Mouse (Mus musculus) forebrain, embryonic 14.5 days (tissue): ENCODE measurements around the gene Btbd6. TPM values are rescaled to one million over a fixed set of nuclear protein-coding genes. Genes with fewer than 3 reads are reported as not detected.

Experiments used
- ATAC-seq: fragments of 200-750 bp; cut with Nextera tagmentation; 2 replicates; pipeline ENCODE4 v1.8.0; 2017; ENCODE audit warnings: mild to moderate bottlenecking, moderate library complexity
- DNase-seq: peaks from one replicate; pipeline ENCODE4 v3.0.0-alpha.2; 2015; ENCODE audit warnings: low spot score
- H3K27ac ChIP-seq: fragments of 300-500 bp; sonication (generic); 2 replicates; pipeline ENCODE4 v1.5.1; 2014; ENCODE audit warnings: low read depth, mild to moderate bottlenecking, control low read depth, low read length, moderate library complexity
- H3K27me3 ChIP-seq: fragments of 300-500 bp; sonication (generic); replicated peaks from 2 replicates; pipeline ENCODE4 v1.6.1; 2014; ENCODE audit warnings: low read length, control low read depth, mixed read lengths; ENCODE audit not compliant: control insufficient read depth, insufficient read depth
- H3K36me3 ChIP-seq: fragments of 300-500 bp; sonication (generic); 2 replicates; pipeline ENCODE4 v1.6.1; 2014; ENCODE audit warnings: low read length, control low read depth; ENCODE audit not compliant: control insufficient read depth, insufficient read depth
- H3K4me1 ChIP-seq: fragments of 300-500 bp; sonication (generic); 2 replicates; pipeline ENCODE4 v1.6.1; 2014; ENCODE audit warnings: antibody characterized with exemption, low read length, control low read depth; ENCODE audit not compliant: control insufficient read depth, insufficient read depth
- H3K4me2 ChIP-seq: fragments of 300-500 bp; sonication (generic); 2 replicates; pipeline ENCODE4 v1.6.1; 2014; ENCODE audit warnings: mild to moderate bottlenecking, control low read depth, low read length
- H3K4me3 ChIP-seq: fragments of 300-500 bp; sonication (generic); 2 replicates; pipeline ENCODE4 v1.5.1; 2014; ENCODE audit warnings: low read depth, low read length, control low read depth
- H3K9ac ChIP-seq: fragments of 300-500 bp; sonication (generic); 2 replicates; pipeline ENCODE4 v1.6.1; 2014; ENCODE audit warnings: mild to moderate bottlenecking, low read length, control low read depth, moderate library complexity
- H3K9me3 ChIP-seq: fragments of 300-500 bp; sonication (generic); replicated peaks from 2 replicates; pipeline ENCODE4 v1.6.1; 2016; ENCODE audit warnings: low read length, control low read depth, mixed read lengths; ENCODE audit not compliant: control insufficient read depth
- WGBS: fragments of 180-500 bp; shearing (Covaris S2); extraction: QIAGEN DNeasy Blood & Tissue Kit; methylation state at CpG from one replicate; pipeline ENCODE4 v1.1.7; 2014; 5-methylcytosine and 5-hydroxymethylcytosine counted together
- polyA plus RNA-seq: library from polyadenylated mRNA; unstranded; fragments of >200 nt; fragmentation: Nextera tagmentation; extraction: Ambion mirVana; gene quantifications from 2 replicates; pipeline ENCODE4 v1.2.1, GENCODE M21; 2014

Gene Btbd6
- polyA plus RNA-seq, 1 experiment from 2014 or later: 35.0 TPM

DNA sequence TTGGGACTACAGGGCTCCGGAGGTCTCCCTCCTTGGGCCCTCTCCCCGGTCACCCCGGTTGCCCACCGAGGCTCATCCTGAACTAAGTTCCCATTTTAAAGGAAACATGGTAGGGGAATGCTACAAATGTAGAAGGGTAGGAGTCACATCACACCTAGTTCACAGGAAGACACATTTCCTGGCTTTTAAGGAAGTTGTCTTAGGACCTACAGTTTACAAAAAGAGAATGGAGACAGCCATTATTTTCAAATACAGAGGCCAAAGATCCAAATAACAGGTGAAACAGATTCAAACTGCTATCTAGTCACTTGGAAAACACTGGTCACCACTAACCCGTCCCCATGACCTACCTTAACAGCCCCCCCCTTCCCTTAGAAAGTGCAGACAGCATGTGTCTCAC, 36.2 kb downstream of the Btbd6 start:
- Histone ChIP-seq H3K4me1 (peaks cover 18% of the 10 kb centered on the region), H3K9me3 (no peaks in the 10 kb centered on the region), H3K4me2 (no peak overlapping the region), H3K27ac (no peak overlapping the region), H3K36me3 (no peaks in the 10 kb centered on the region), H3K27me3 (no peaks in the 10 kb centered on the region), H3K4me3 (no peak overlapping the region), H3K9ac (no peak overlapping the region)
- no peak for DNase-seq
- WGBS: 91% methylated on average over 5 of the region's 5 CpGs
- no peak for ATAC-seq

DNA sequence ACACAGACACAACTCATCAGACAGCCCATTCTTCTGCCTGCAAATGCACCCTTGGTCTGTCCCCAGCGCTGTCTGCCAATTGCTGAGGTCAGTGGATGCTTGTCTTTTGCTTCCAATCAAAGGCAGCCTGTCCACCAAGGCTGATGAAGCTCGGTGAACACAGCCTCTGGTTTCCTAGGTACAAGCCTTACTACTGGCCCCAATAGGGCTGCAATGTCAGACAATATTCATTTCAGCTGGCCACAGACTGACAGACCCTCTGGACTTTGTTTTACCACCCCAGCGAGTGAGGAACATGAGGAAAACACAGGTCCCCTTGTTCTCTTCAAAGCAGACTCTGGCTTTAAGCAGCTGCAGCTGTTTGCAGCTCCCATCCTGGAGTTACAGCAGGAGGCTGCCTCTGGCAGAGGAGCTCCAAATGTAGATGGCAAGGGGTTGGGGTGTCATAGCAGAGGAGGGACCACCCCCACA, 36.8 kb downstream of the Btbd6 start:
- Histone ChIP-seq H3K27me3 (no peaks in the 10 kb centered on the region), H3K36me3 (no peaks in the 10 kb centered on the region), H3K4me2 (peak overlapping the region; percentile 63; the same call in 1 of the 2 replicates), H3K9ac (peak overlapping the region; percentile 84), H3K4me1 (peaks cover 18% of the 10 kb centered on the region), H3K4me3 (no peak overlapping the region), H3K27ac (peak overlapping the region; percentile 89; the same call in 1 of the 2 replicates), H3K9me3 (no peaks in the 10 kb centered on the region)
- DNase-seq (no peak), ATAC-seq (no peak)
- WGBS: 53% methylated on average over 3 of the region's 3 CpGs

DNA sequence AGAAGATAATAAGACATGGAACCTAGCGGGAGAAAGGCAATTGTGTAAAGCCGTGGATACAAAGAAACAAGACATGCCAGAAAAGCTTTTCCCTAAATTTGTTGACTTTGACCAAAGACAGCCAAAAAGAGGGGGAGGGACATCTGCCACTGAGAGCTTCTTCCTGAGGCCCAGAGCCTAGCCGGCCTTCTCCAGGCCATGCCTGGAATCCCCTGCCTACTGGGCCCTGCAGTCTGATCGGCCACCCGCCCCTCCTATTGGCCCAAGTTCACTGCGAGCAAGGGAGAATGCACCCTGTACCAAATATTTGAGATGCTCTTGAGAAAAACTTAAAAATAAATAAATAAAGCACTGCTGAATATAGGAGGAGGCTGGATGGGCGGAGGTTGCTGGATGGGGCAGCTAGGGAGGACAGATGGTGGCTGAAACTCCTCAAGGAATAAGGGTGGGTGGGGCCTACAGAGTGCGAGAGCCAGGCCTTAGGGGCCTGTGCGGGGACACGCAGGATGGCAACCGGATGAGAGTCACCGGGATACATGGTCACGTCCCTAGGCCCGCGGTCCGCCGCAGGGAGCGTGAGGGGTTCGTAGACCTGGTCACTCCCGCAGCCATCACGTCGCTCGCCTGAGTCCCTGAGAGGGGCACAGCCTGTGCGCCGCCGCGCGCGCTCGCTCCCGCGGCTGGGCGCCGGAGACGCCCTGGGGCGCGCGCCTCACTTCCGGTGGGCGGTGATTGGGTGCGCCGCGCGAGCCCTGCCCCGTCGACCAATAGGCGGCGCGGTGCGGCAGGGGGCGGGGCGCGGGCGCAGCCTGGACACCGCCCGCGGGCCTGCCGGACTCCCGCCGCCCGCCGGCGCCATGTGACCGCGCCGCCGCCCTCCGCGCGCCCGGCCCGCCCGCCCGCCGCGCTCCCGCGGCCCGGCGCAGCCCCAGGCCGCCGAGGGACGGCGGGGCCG, 37.6 kb downstream of the Btbd6 start, which contains the start of gene Pacs2:
Pacs2 (plus strand) TSS at position 905 of the 955 bp plus-strand sequence.
- DNase-seq (peak; percentile 96), ATAC-seq (peak; percentile 90)
- Histone ChIP-seq H3K4me3 (peak within 1 kb of the TSS; percentile 99), H3K9me3 (no peaks in the 10 kb centered on the region), H3K27ac (peak within 1 kb of the TSS; percentile 89), H3K27me3 (no peaks in the 10 kb centered on the region), H3K36me3 (no peaks in the 10 kb centered on the region), H3K4me2 (peak within 1 kb of the TSS; percentile 85), H3K9ac (peak within 1 kb of the TSS; percentile 94), H3K4me1 (peaks cover 18% of the 10 kb centered on the region)
- 5% methylated on average over 39 of the region's 85 CpGs for WGBS

- ATAC-seq (peak; percentile 22), DNase-seq (peak; percentile 25)
- WGBS: under 1% methylated on average over 45 of the region's 64 CpGs
- H3K9ac ChIP-seq: peak overlapping the region; percentile 94
- H3K27ac ChIP-seq: peak overlapping the region; percentile 72
- peak overlapping the region; percentile 99 for H3K4me3 ChIP-seq
- peaks cover 18% of the 10 kb centered on the region for H3K4me1 ChIP-seq
- peak overlapping the region; percentile 85 for H3K4me2 ChIP-seq
- no peaks in the 10 kb centered on the region for H3K9me3 ChIP-seq
- 0 out of 2 replicates have a peak, but pooled peaks cover 3% of the 10 kb centered on the region for H3K36me3 ChIP-seq
- no peaks in the 10 kb centered on the region for H3K27me3 ChIP-seq
Observed at GRCm38 (mm10) chr12:113014561-113015556, 38.6 kb downstream of the Btbd6 start.

- H3K9me3 ChIP-seq: no peaks in the 10 kb centered on the region
- 72% methylated on average over 4 of the region's 4 CpGs for WGBS
- H3K9ac ChIP-seq: peak overlapping the region; percentile 94
- H3K4me3 ChIP-seq: no peak overlapping the region
- H3K27ac ChIP-seq: no peak overlapping the region
- H3K4me2 ChIP-seq: peak overlapping the region; percentile 85
- ATAC-seq: no peak
- no peaks in the 10 kb centered on the region for H3K27me3 ChIP-seq
- peaks cover 18% of the 10 kb centered on the region for H3K4me1 ChIP-seq
- DNase-seq: no peak
- peaks cover 7% of the 10 kb centered on the region; the same call in 1 of the 2 replicates for H3K36me3 ChIP-seq
Observed at GRCm38 (mm10) chr12:113015956-113016355, 39.7 kb downstream of the Btbd6 start.

DNA sequence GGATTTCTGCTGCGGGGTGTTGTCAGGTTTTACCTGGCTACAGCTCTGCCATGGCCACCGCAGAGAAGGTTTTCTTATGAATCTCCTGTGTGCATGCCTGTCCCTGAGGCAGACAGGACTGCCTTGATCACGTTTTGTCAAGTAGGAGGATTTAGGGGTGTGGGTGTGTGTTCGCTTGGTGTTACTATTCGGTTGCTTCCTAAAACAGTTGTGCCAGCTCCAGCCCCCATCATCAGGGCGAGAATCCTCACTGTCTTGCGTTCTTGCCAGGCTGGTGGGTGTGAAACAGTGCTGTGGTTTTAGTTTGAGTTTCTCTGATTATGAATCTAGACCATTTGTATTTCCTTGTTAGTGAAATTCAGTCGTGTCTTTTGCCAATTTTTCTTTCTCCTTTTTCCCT, 40.7 kb downstream of the Btbd6 start:
- Histone ChIP-seq H3K9me3 (no peaks in the 10 kb centered on the region), H3K4me2 (no peak overlapping the region), H3K4me1 (peaks cover 18% of the 10 kb centered on the region), H3K4me3 (no peak overlapping the region), H3K27me3 (no peaks in the 10 kb centered on the region), H3K9ac (peak overlapping the region; percentile 25; the same call in 1 of the 2 replicates), H3K27ac (no peak overlapping the region), H3K36me3 (peaks cover 10% of the 10 kb centered on the region; the same call in 1 of the 2 replicates)
- ATAC-seq (no peak), DNase-seq (no peak)
- WGBS: 72% methylated on average over 8 of the region's 8 CpGs

GRCm38 (mm10) chr12:113017429-113017984, 41.2 kb downstream of the Btbd6 start:
- H3K36me3 ChIP-seq: peaks cover 10% of the 10 kb centered on the region; the same call in 1 of the 2 replicates
- H3K27me3 ChIP-seq: no peaks in the 10 kb centered on the region
- ATAC-seq (no peak), DNase-seq (no peak)
- H3K9ac ChIP-seq: no peak overlapping the region
- no peak overlapping the region for H3K27ac ChIP-seq
- no peak overlapping the region for H3K4me2 ChIP-seq
- no peak overlapping the region for H3K4me3 ChIP-seq
- WGBS: 86% methylated on average over 9 of the region's 9 CpGs
- H3K9me3 ChIP-seq: no peaks in the 10 kb centered on the region
- peaks cover 18% of the 10 kb centered on the region for H3K4me1 ChIP-seq

GRCm38 (mm10) chr12:113018763-113019162, 42.5 kb downstream of the Btbd6 start:
- Histone ChIP-seq H3K4me1 (peaks cover 13% of the 10 kb centered on the region), H3K9ac (no peak overlapping the region), H3K27me3 (no peaks in the 10 kb centered on the region), H3K4me3 (no peak overlapping the region), H3K9me3 (no peaks in the 10 kb centered on the region), H3K36me3 (peaks cover 15% of the 10 kb centered on the region; the same call in 1 of the 2 replicates), H3K27ac (no peak overlapping the region), H3K4me2 (no peak overlapping the region)
- ATAC-seq (no peak), DNase-seq (no peak)
- WGBS: 80% methylated on average over 4 of the region's 4 CpGs
